Mouse (Mus musculus): ENCODE measurements at regions not wholly inside any gene's neighbourhood (a gene's known extent, or its start where the extent isn't known, plus 50 kb on each side); places are given as distances from the start of the nearest gene placed in this dataset.
"Not testable (repeated sequence)": the region's sequence is repeated elsewhere in the genome, so short reads cannot be mapped to it uniquely, and the experiment has no call there.

- DNase-seq (ENCODE audit: low read depth) = peak; percentile 21
Measured at GRCm38 (mm10) chr2:72615869-72616268, 139.9 kb downstream of the Cdca7 start.

GRCm38 (mm10) chr2:72616412-72616811 lies 140.5 kb downstream of the Cdca7 start:
- peak; percentile 29 for DNase-seq (ENCODE audit: low read depth)

- DNase-seq (ENCODE audit: low read depth) = peak; percentile 10
Measured at GRCm38 (mm10) chr2:72619446-72619845, 143.5 kb downstream of the Cdca7 start.

- no peak for DNase-seq (ENCODE audit: low read depth)
Measured at GRCm38 (mm10) chr2:72620182-72620652, 144.3 kb downstream of the Cdca7 start.

GRCm38 (mm10) chr2:72627915-72628314 lies 152.0 kb downstream of the Cdca7 start:
- no peak for DNase-seq (ENCODE audit: low read depth)

- DNase-seq (ENCODE audit: low read depth) = no peak
Measured at GRCm38 (mm10) chr2:72628626-72629470, 152.9 kb downstream of the Cdca7 start.

- DNase-seq (ENCODE audit: low read depth) = no peak
Measured at GRCm38 (mm10) chr2:72629691-72630461, 153.9 kb downstream of the Cdca7 start.

GRCm38 (mm10) chr2:72637881-72638620 lies 162.1 kb downstream of the Cdca7 start:
- no peak for DNase-seq (ENCODE audit: low read depth)

- no peak for DNase-seq (ENCODE audit: low read depth)
Measured at GRCm38 (mm10) chr2:72639022-72639421, 163.1 kb downstream of the Cdca7 start.

GRCm38 (mm10) chr2:72641228-72641627 lies 165.3 kb downstream of the Cdca7 start:
- DNase-seq (ENCODE audit: low read depth) = no peak

GRCm38 (mm10) chr2:72644151-72644843 lies 168.3 kb downstream of the Cdca7 start:
- DNase-seq (ENCODE audit: low read depth) = no peak

GRCm38 (mm10) chr2:72647642-72648041 lies 171.7 kb downstream of the Cdca7 start:
- DNase-seq (ENCODE audit: low read depth) = no peak

GRCm38 (mm10) chr2:72648294-72648693 lies 172.3 kb downstream of the Cdca7 start:
- no peak for DNase-seq (ENCODE audit: low read depth)

- DNase-seq (ENCODE audit: low read depth) = no peak
Measured at GRCm38 (mm10) chr2:72655864-72656263, 179.9 kb downstream of the Cdca7 start.

GRCm38 (mm10) chr2:72657101-72657920 lies 181.4 kb downstream of the Cdca7 start:
- no peak for DNase-seq (ENCODE audit: low read depth)

- DNase-seq (ENCODE audit: low read depth) = no peak
Measured at GRCm38 (mm10) chr2:72662396-72662795, 186.4 kb downstream of the Cdca7 start.

- no peak for DNase-seq (ENCODE audit: low read depth)
Measured at GRCm38 (mm10) chr2:72662979-72663780, 187.2 kb downstream of the Cdca7 start.

- not testable (repeated sequence) for DNase-seq (ENCODE audit: low read depth)
Measured at GRCm38 (mm10) chr2:72667396-72667795, 191.4 kb downstream of the Cdca7 start.

- DNase-seq (ENCODE audit: low read depth) = no peak
Measured at GRCm38 (mm10) chr2:72672908-72673901, 197.2 kb downstream of the Cdca7 start.
